Mouse (Mus musculus): ENCODE measurements around the gene Zfp846. TPM values are rescaled to one million over a fixed set of nuclear protein-coding genes. Genes with fewer than 3 reads are reported as not detected.
"Not testable (repeated sequence)": the region's sequence is repeated elsewhere in the genome, so short reads cannot be mapped to it uniquely, and the experiment has no call there.

Gene Zfp846
- polyA plus RNA-seq, 1 experiment from 2014 or later = 21.6 TPM

GRCm38 (mm10) chr9:20562177-20562576 is 18.9 kb upstream of the Zfp846 start:
- no peaks in the 10 kb centered on the region for H3K4me1 ChIP-seq (ENCODE audit: control insufficient read depth, insufficient read depth, low read length)

GRCm38 (mm10) chr9:20565326-20566030 is 15.6 kb upstream of the Zfp846 start:
- H3K9me3 ChIP-seq (ENCODE audit: control insufficient read depth, low read length); H3K9ac ChIP-seq (ENCODE audit: low read length); H3K4me1 ChIP-seq (ENCODE audit: control insufficient read depth, insufficient read depth, low read length); H3K27ac ChIP-seq (ENCODE audit: low read depth, low read length); DNase-seq (ENCODE audit: low spot score); H3K36me3 ChIP-seq (ENCODE audit: control insufficient read depth, insufficient read depth, low read length); H3K4me2 ChIP-seq (ENCODE audit: low read depth); H3K4me3 ChIP-seq (ENCODE audit: low read depth, low read length); H3K27me3 ChIP-seq (ENCODE audit: control insufficient read depth, insufficient read depth, low read length); ATAC-seq (ENCODE audit: insufficient read depth, low FRiP score, low TSS enrichment): not testable (repeated sequence)
- 86% methylated on average over 3 of the region's 3 CpGs for WGBS

More at GRCm38 (mm10) chr9:20562177-20562576, 18.9 kb upstream of the Zfp846 start:
- Histone ChIP-seq H3K9ac (ENCODE audit: low read length) (no peak overlapping the region), H3K9me3 (ENCODE audit: control insufficient read depth, low read length) (no peaks in the 10 kb centered on the region), H3K27ac (ENCODE audit: low read depth, low read length) (no peak overlapping the region), H3K36me3 (ENCODE audit: control insufficient read depth, insufficient read depth, low read length) (no peaks in the 10 kb centered on the region), H3K27me3 (ENCODE audit: control insufficient read depth, insufficient read depth, low read length) (no peaks in the 10 kb centered on the region), H3K4me3 (ENCODE audit: low read depth, low read length) (no peak overlapping the region), H3K4me2 (ENCODE audit: low read depth) (no peak overlapping the region)
- WGBS = 86% methylated on average over 5 of the region's 5 CpGs
- ATAC-seq (ENCODE audit: insufficient read depth, low FRiP score, low TSS enrichment) (no peak), DNase-seq (ENCODE audit: low spot score) (no peak)

GRCm38 (mm10) chr9:20571060-20571459 is 10.0 kb upstream of the Zfp846 start:
- Histone ChIP-seq H3K9me3 (ENCODE audit: control insufficient read depth, low read length) (no peaks in the 10 kb centered on the region), H3K27me3 (ENCODE audit: control insufficient read depth, insufficient read depth, low read length) (no peaks in the 10 kb centered on the region), H3K27ac (ENCODE audit: low read depth, low read length) (no peak overlapping the region), H3K4me1 (ENCODE audit: control insufficient read depth, insufficient read depth, low read length) (no peaks in the 10 kb centered on the region), H3K4me3 (ENCODE audit: low read depth, low read length) (no peak overlapping the region), H3K9ac (ENCODE audit: low read length) (no peak overlapping the region), H3K4me2 (ENCODE audit: low read depth) (no peak overlapping the region), H3K36me3 (ENCODE audit: control insufficient read depth, insufficient read depth, low read length) (no peaks in the 10 kb centered on the region)
- DNase-seq (ENCODE audit: low spot score) (no peak), ATAC-seq (ENCODE audit: insufficient read depth, low FRiP score, low TSS enrichment) (no peak)

GRCm38 (mm10) chr9:20576591-20576990 is 4.5 kb upstream of the Zfp846 start:
- Histone ChIP-seq H3K4me3 (ENCODE audit: low read depth, low read length) (no peak overlapping the region), H3K4me1 (ENCODE audit: control insufficient read depth, insufficient read depth, low read length) (no peaks in the 10 kb centered on the region), H3K27me3 (ENCODE audit: control insufficient read depth, insufficient read depth, low read length) (no peaks in the 10 kb centered on the region), H3K27ac (ENCODE audit: low read depth, low read length) (no peak overlapping the region), H3K9ac (ENCODE audit: low read length) (no peak overlapping the region), H3K9me3 (ENCODE audit: control insufficient read depth, low read length) (no peaks in the 10 kb centered on the region), H3K36me3 (ENCODE audit: control insufficient read depth, insufficient read depth, low read length) (no peaks in the 10 kb centered on the region), H3K4me2 (ENCODE audit: low read depth) (no peak overlapping the region)
- WGBS = 82% methylated on average over 2 of the region's 2 CpGs
- ATAC-seq (ENCODE audit: insufficient read depth, low FRiP score, low TSS enrichment) (no peak), DNase-seq (ENCODE audit: low spot score) (no peak)

- no peak overlapping the region for H3K9ac ChIP-seq (ENCODE audit: low read length)
- no peaks in the 10 kb centered on the region for H3K36me3 ChIP-seq (ENCODE audit: control insufficient read depth, insufficient read depth, low read length)
- WGBS = 77% methylated on average over 6 of the region's 6 CpGs
These were observed 20.2 kb downstream of the Zfp846 start for GRCm38 (mm10) chr9:20601270-20601669.

GRCm38 (mm10) chr9:20606269-20606668 is 25.2 kb downstream of the Zfp846 start:
- Histone ChIP-seq H3K27me3 (ENCODE audit: control insufficient read depth, insufficient read depth, low read length) (no peaks in the 10 kb centered on the region), H3K27ac (ENCODE audit: low read depth, low read length) (no peak overlapping the region), H3K9ac (ENCODE audit: low read length) (peak overlapping the region; percentile 81; the same call in 1 of the 2 replicates), H3K4me3 (ENCODE audit: low read depth, low read length) (no peak overlapping the region), H3K4me2 (ENCODE audit: low read depth) (0 out of 2 replicates have a peak overlapping the region, but pooled peaks have one; percentile 55), H3K4me1 (ENCODE audit: control insufficient read depth, insufficient read depth, low read length) (no peaks in the 10 kb centered on the region), H3K9me3 (ENCODE audit: control insufficient read depth, low read length) (no peaks in the 10 kb centered on the region), H3K36me3 (ENCODE audit: control insufficient read depth, insufficient read depth, low read length) (no peaks in the 10 kb centered on the region)
- 95% methylated on average over 1 of the region's 1 CpGs for WGBS
- ATAC-seq (ENCODE audit: insufficient read depth, low FRiP score, low TSS enrichment) = no peak
- no peak for DNase-seq (ENCODE audit: low spot score)

More at GRCm38 (mm10) chr9:20601270-20601669, 20.2 kb downstream of the Zfp846 start:
- ATAC-seq (ENCODE audit: insufficient read depth, low FRiP score, low TSS enrichment) (no peak), DNase-seq (ENCODE audit: low spot score) (no peak)
- no peak overlapping the region for H3K4me2 ChIP-seq (ENCODE audit: low read depth)
- H3K27ac ChIP-seq (ENCODE audit: low read depth, low read length) = no peak overlapping the region
- no peaks in the 10 kb centered on the region for H3K9me3 ChIP-seq (ENCODE audit: control insufficient read depth, low read length)
- H3K4me1 ChIP-seq (ENCODE audit: control insufficient read depth, insufficient read depth, low read length) = no peaks in the 10 kb centered on the region
- no peak overlapping the region for H3K4me3 ChIP-seq (ENCODE audit: low read depth, low read length)
- H3K27me3 ChIP-seq (ENCODE audit: control insufficient read depth, insufficient read depth, low read length) = no peaks in the 10 kb centered on the region

- no peaks in the 10 kb centered on the region for H3K9me3 ChIP-seq (ENCODE audit: control insufficient read depth, low read length)
- H3K4me2 ChIP-seq (ENCODE audit: low read depth) = peak overlapping the region; percentile 55
- H3K36me3 ChIP-seq (ENCODE audit: control insufficient read depth, insufficient read depth, low read length) = no peaks in the 10 kb centered on the region
- H3K4me1 ChIP-seq (ENCODE audit: control insufficient read depth, insufficient read depth, low read length) = no peaks in the 10 kb centered on the region
- DNase-seq (ENCODE audit: low spot score) (peak; percentile 88), ATAC-seq (ENCODE audit: insufficient read depth, low FRiP score, low TSS enrichment) (peak; percentile 86)
- peak overlapping the region; percentile 64 for H3K4me3 ChIP-seq (ENCODE audit: low read depth, low read length)
- H3K27me3 ChIP-seq (ENCODE audit: control insufficient read depth, insufficient read depth, low read length) = no peaks in the 10 kb centered on the region
- under 1% methylated on average over 57 of the region's 57 CpGs for WGBS
- peak overlapping the region; percentile 92 for H3K27ac ChIP-seq (ENCODE audit: low read depth, low read length)
- peak overlapping the region; percentile 81 for H3K9ac ChIP-seq (ENCODE audit: low read length)
These were observed 26.2 kb downstream of the Zfp846 start for GRCm38 (mm10) chr9:20607100-20607974.

- Histone ChIP-seq H3K27ac (ENCODE audit: low read depth, low read length) (no peak overlapping the region), H3K4me1 (ENCODE audit: control insufficient read depth, insufficient read depth, low read length) (no peaks in the 10 kb centered on the region), H3K9me3 (ENCODE audit: control insufficient read depth, low read length) (no peaks in the 10 kb centered on the region), H3K4me2 (ENCODE audit: low read depth) (no peak overlapping the region), H3K27me3 (ENCODE audit: control insufficient read depth, insufficient read depth, low read length) (no peaks in the 10 kb centered on the region), H3K4me3 (ENCODE audit: low read depth, low read length) (no peak overlapping the region), H3K9ac (ENCODE audit: low read length) (no peak overlapping the region), H3K36me3 (ENCODE audit: control insufficient read depth, insufficient read depth, low read length) (no peaks in the 10 kb centered on the region)
- ATAC-seq (ENCODE audit: insufficient read depth, low FRiP score, low TSS enrichment) = no peak
- 89% methylated on average over 5 of the region's 5 CpGs for WGBS
- DNase-seq (ENCODE audit: low spot score) = no peak
These were observed 28.9 kb downstream of the Zfp846 start for GRCm38 (mm10) chr9:20609831-20610464.

All from neural tube, embryonic 11.5 days (tissue).